ENCODE assay signal across 8 mouse cellular contexts in genomic region chr4:105159531-105159870, GRCm38 (mm10). TPM values are rescaled to one million over a fixed set of nuclear protein-coding genes. Genes with fewer than 3 reads are reported as not detected.
DNase-seq lines count a peak whose midpoint lies in the region; ATAC-seq and TF ChIP-seq lines count a peak whose summit lies in the region.

No protein-coding gene starts in this region.

- TF ChIP-seq EP300 in liver, postnatal 0 days (IDR thresholded peaks at IDR 0.05; ENCODE audit: low read depth): no peak

- H3K36me3 ChIP-seq in heart, embryonic 11.5 days (ENCODE audit: control insufficient read depth, insufficient read depth, low read length): no peaks in the 10 kb centered on the region; the same call in 1 of the 2 replicates
- H3K36me3 ChIP-seq in ES-E14 (ENCODE audit: control insufficient read depth, insufficient read depth, low read length, poor library complexity, severe bottlenecking): 0 out of 2 replicates have a peak, but pooled peaks cover 3% of the 10 kb centered on the region
- H3K36me3 ChIP-seq in hindbrain, embryonic 10.5 days: peaks cover 31% of the 10 kb centered on the region
- 0 out of 2 replicates have a peak, but pooled peaks cover 2% of the 10 kb centered on the region for H3K36me3 ChIP-seq in liver, postnatal 0 days (replicated peaks; ENCODE audit: insufficient read depth, low read length)

- intact Hi-C loops in heart, postnatal 25 days (cut with DNase I): loop anchor here (2.0 to 10.0 kb wide), 7 partner anchors 153 to 1215 kb away; no protein-coding TSS in a partner anchor

- ATAC-seq in heart, embryonic 11.5 days (replicated peaks; ENCODE audit: insufficient number of reproducible peaks, low FRiP score, low TSS enrichment): no peak
- no peak for ATAC-seq in liver, postnatal 0 days

- peaks cover 3% of the 10 kb centered on the region; the same call in 1 of the 2 replicates for H3K27me3 ChIP-seq in heart, embryonic 11.5 days (ENCODE audit: control insufficient read depth, insufficient read depth, low read length)
- 0 out of 2 replicates have a peak, but pooled peaks cover 7% of the 10 kb centered on the region for H3K27me3 ChIP-seq in hindbrain, embryonic 10.5 days (ENCODE audit: insufficient read depth, poor library complexity, severe bottlenecking)
- H3K27me3 ChIP-seq in liver, postnatal 0 days (ENCODE audit: insufficient read depth, low read length): peaks cover 7% of the 10 kb centered on the region; the same call in 1 of the 2 replicates

- DNase-seq in heart, postnatal 25 days (ENCODE audit: low spot score): no peak
- no peak for DNase-seq in ES-E14 (ENCODE audit: low read depth, low spot score)
- no peak for DNase-seq in hindbrain, embryonic 10.5 days (ENCODE audit: low spot score)
- no peak for DNase-seq in liver, postnatal 0 days
- DNase-seq in right cerebral cortex, postnatal 36 days (ENCODE audit: low spot score in 2 of 2): no peak
- no peak for DNase-seq in ovary, adult 18-20 months (ENCODE audit: low spot score)
- DNase-seq in layer of hippocampus, adult 11-12 months (ENCODE audit: low spot score): no peak

- no peak for TF ChIP-seq CTCF in liver, postnatal 0 days (IDR thresholded peaks at IDR 0.05; ENCODE audit: low read depth)

- H3K27ac ChIP-seq in heart, embryonic 11.5 days (ENCODE audit: low read depth, low read length): no peak overlapping the region
- no peak overlapping the region for H3K27ac ChIP-seq in ES-E14 (ENCODE audit: insufficient read depth, low read depth, low read length, poor library complexity, severe bottlenecking)
- H3K27ac ChIP-seq in hindbrain, embryonic 10.5 days: peak overlapping the region; percentile 98
- H3K27ac ChIP-seq in liver, postnatal 0 days (ENCODE audit: low read depth): no peak overlapping the region

- H3K9ac ChIP-seq in heart, embryonic 11.5 days (ENCODE audit: low read depth, low read length): peak overlapping the region; percentile 12; the same call in 1 of the 2 replicates
- peak overlapping the region; percentile 13; the same call in 1 of the 2 replicates for H3K9ac ChIP-seq in ES-E14 (ENCODE audit: insufficient read depth, low read depth, low read length, poor library complexity, severe bottlenecking)
- peak overlapping the region; percentile 85; the same call in 1 of the 2 replicates for H3K9ac ChIP-seq in liver, postnatal 0 days (replicated peaks)

- peak overlapping the region; percentile 78 for H3K4me2 ChIP-seq in heart, embryonic 11.5 days
- H3K4me2 ChIP-seq in liver, postnatal 0 days (ENCODE audit: low read depth, low read length): peak overlapping the region; percentile 74

- WGBS in heart, embryonic 11.5 days (ENCODE audit: insufficient replicate concordance): 28% methylated on average over 6 of the region's 6 CpGs
- WGBS in hindbrain, embryonic 10.5 days: 23% methylated on average over 6 of the region's 6 CpGs
- WGBS in liver, postnatal 0 days (ENCODE audit: insufficient replicate concordance): 37% methylated on average over 6 of the region's 6 CpGs

- peak overlapping the region; percentile 90 for H3K4me3 ChIP-seq in heart, embryonic 11.5 days (ENCODE audit: low read depth, low read length)
- peak overlapping the region; percentile 79 to 80; a peak in 1 of 4 replicates for H3K4me3 ChIP-seq in ES-E14 (ENCODE audit: insufficient read depth in 1 of 2, low read depth in 1 of 2, low read length in 2 of 2, poor library complexity in 1 of 2, severe bottlenecking in 1 of 2)
- H3K4me3 ChIP-seq in hindbrain, embryonic 10.5 days: peak overlapping the region; percentile 98
- H3K4me3 ChIP-seq in liver, postnatal 0 days (ENCODE audit: low read depth, low read length): peak overlapping the region; percentile 81

- H3K4me1 ChIP-seq in heart, embryonic 11.5 days (ENCODE audit: control insufficient read depth, insufficient read depth, low read length): peaks cover 5% of the 10 kb centered on the region
- H3K4me1 ChIP-seq in ES-E14 (ENCODE audit: control insufficient read depth in 2 of 2, insufficient read depth in 2 of 2, low read length in 2 of 2, poor library complexity in 1 of 2): peaks cover 8 to 18% of the 10 kb centered on the region in 2 experiments
- H3K4me1 ChIP-seq in hindbrain, embryonic 10.5 days (replicated peaks): peaks cover 49% of the 10 kb centered on the region
- H3K4me1 ChIP-seq in liver, postnatal 0 days (ENCODE audit: insufficient read depth): peaks cover 13% of the 10 kb centered on the region

- H3K9me3 ChIP-seq in heart, embryonic 11.5 days (replicated peaks; ENCODE audit: control insufficient read depth, low read length): no peaks in the 10 kb centered on the region
- H3K9me3 ChIP-seq in ES-E14 (ENCODE audit: control insufficient read depth, insufficient read depth, low read depth, low read length): no peaks in the 10 kb centered on the region
- no peaks in the 10 kb centered on the region for H3K9me3 ChIP-seq in hindbrain, embryonic 10.5 days
- no peaks in the 10 kb centered on the region for H3K9me3 ChIP-seq in liver, postnatal 0 days (ENCODE audit: low read length)

- in situ Hi-C loops in ES-E14 (cut with MboI; ENCODE audit: low sequenced_read_pairs in 2 of 2, unreplicated experiment in 2 of 2): loop anchor here (10.0 kb wide), 2 partner anchors 155 to 1065 kb away; no protein-coding TSS in a partner anchor

TF ChIP-seq in ES-E14, 5 proteins besides CTCF, POLR2A, EP300 and RAD21:
- TF ChIP-seq MAFK (IDR thresholded peaks at IDR 0.05; ENCODE audit: insufficient read depth, low read depth, low read length) (no peak), ZC3H11A (IDR thresholded peaks at IDR 0.05; ENCODE audit: borderline replicate concordance, low read depth, low read length) (no peak), HCFC1 (IDR thresholded peaks at IDR 0.05; ENCODE audit: borderline replicate concordance, insufficient read depth, low read length) (no peak), ZNF384 (IDR thresholded peaks at IDR 0.05; ENCODE audit: low read depth, low read length) (no peak)

RNA-seq across cellular contexts. Expression of gene Plpp3, which starts 2.4 kb away (rescaled TPM):
- polyA plus RNA-seq in heart, embryonic 11.5 days (2014; fragmentation: Nextera tagmentation; extraction: Ambion mirVana): 23.8 and 25.7 TPM in 2 replicates
- total RNA-seq in heart, postnatal 25 days (2021): 10 to 100 TPM; 71.9 to 74.8 TPM
- total RNA-seq in ES-E14 (2012; rRNA removed): 11.8 and 13.0 TPM in 2 replicates
- polyA plus RNA-seq in hindbrain, embryonic 10.5 days (2016; fragmentation: Nextera tagmentation; extraction: Ambion mirVana): 63.4 and 63.8 TPM in 2 replicates
- polyA plus RNA-seq in liver, postnatal 0 days (2015; fragmentation: Nextera tagmentation; extraction: Ambion mirVana): 50.3 and 62.4 TPM in 2 replicates

RNA-seq across cellular contexts. Expression of gene Prkaa2, which starts 49.8 kb away (rescaled TPM):
- 38.8 and 49.1 TPM in 2 replicates for polyA plus RNA-seq in heart, embryonic 11.5 days (2014; fragmentation: Nextera tagmentation; extraction: Ambion mirVana)
- 10 to 100 TPM; 79.5 to 80.2 TPM for total RNA-seq in heart, postnatal 25 days (2021)
- total RNA-seq in ES-E14 (2012; rRNA removed): 3.9 and 4.3 TPM in 2 replicates
- 2.0 and 3.2 TPM in 2 replicates for polyA plus RNA-seq in hindbrain, embryonic 10.5 days (2016; fragmentation: Nextera tagmentation; extraction: Ambion mirVana)
- polyA plus RNA-seq in liver, postnatal 0 days (2015; fragmentation: Nextera tagmentation; extraction: Ambion mirVana): 1.1 TPM in 2 replicates

Comparison
In these comparisons a context has a peak if more than half of its experiments do, and no peak if none do; other contexts are left out.
1. H3K9ac ChIP-seq: peak in every context shown above with its lines; median percentile 85 in liver, postnatal 0 days; 13 in ES-E14; 12 in heart, embryonic 11.5 days.